Comparison of ENCODE assay signal across 13 mouse cellular contexts in the genomic region with DNA sequence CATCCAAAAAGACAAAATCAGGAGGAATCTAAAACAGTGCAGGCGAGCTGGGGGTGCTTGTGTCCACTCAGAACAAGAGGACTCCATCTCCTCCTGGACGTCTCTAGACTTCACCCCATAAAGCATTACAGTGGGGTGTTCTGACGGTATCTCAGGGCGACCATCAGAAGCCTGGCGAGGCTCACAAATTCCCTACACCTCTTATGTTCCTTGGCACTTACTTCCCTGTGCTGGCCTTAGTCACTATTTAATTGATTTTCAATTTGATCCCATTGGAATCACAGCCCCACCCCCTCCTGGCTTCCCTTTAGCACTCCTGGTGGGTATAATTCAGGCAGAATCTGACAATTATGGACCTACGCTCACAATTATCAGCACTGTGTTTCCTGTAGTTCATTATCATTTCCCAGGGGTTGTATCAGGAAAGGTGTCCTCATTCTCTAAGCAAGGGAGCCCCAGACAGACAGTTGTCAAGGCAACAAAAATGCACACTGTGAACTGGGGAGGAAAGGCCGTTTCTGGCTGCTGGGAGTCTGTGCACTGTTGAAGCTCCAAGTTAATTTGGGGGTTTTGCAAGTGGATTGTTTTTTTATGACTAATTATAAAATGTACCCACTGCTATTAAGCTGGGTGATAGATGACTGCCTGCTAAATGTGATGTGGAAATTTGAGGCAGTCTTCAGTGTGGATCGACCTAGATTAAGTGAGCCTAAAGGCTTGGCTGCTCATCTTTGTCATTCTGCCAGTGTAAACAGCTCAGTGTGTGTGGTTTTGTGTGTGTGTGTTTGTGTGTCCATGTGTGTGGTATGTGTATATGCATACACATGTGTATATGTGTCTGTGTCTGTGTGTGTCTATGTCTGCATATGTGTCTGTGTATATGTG.
DNase-seq lines count a peak whose midpoint lies in the region; ATAC-seq and TF ChIP-seq lines count a peak whose summit lies in the region.
"Had no signal": no experiment of that assay in that cellular context is flagged by ENCODE, and none has a peak within 500 bp of the region (broad histone marks: within the 10 kb centered on the region; RNA-seq: fewer than 3 reads in every experiment).

No protein-coding gene starts in this region.

- H3K4me3 ChIP-seq in layer of hippocampus, adult 2 months, result no peak overlapping the region
- H3K4me3 ChIP-seq in hindbrain, embryonic 15.5 days, result no peak overlapping the region
- no peak overlapping the region for H3K4me3 ChIP-seq in neural tube, embryonic 15.5 days (replicated peaks)
- H3K4me3 ChIP-seq: left cerebral cortex, adult 2 months; limb, embryonic 13.5 days had no signal

- no peaks in the 10 kb centered on the region for H3K27me3 ChIP-seq in hindbrain, embryonic 15.5 days
- no peaks in the 10 kb centered on the region for H3K27me3 ChIP-seq in neural tube, embryonic 15.5 days (replicated peaks)
- H3K27me3 ChIP-seq: limb, embryonic 13.5 days had no signal

- no peak for TF ChIP-seq CTCF in layer of hippocampus, adult 2 months (conservative IDR thresholded peaks at IDR 0.05)

- no peak overlapping the region for H3K4me2 ChIP-seq in hindbrain, embryonic 15.5 days
- H3K4me2 ChIP-seq in neural tube, embryonic 15.5 days, result no peak overlapping the region
- H3K4me2 ChIP-seq: limb, embryonic 13.5 days had no signal

- peak; percentile 81 for ATAC-seq in hindbrain, embryonic 15.5 days (ENCODE audit: low FRiP score, low read depth)
- ATAC-seq in neural tube, embryonic 15.5 days (ENCODE audit: low FRiP score), result peak; percentile 85
- ATAC-seq: liver, postnatal 0 days had no signal

- peak overlapping the region; percentile 75 for H3K27ac ChIP-seq in layer of hippocampus, adult 2 months
- H3K27ac ChIP-seq in hindbrain, embryonic 15.5 days (replicated peaks), result peak overlapping the region; percentile 54
- peak overlapping the region; percentile 67 for H3K27ac ChIP-seq in neural tube, embryonic 15.5 days (replicated peaks)
- H3K27ac ChIP-seq: left cerebral cortex, adult 2 months; limb, embryonic 13.5 days had no signal

- H3K9ac ChIP-seq in hindbrain, embryonic 15.5 days, result no peak overlapping the region
- no peak overlapping the region for H3K9ac ChIP-seq in neural tube, embryonic 15.5 days (replicated peaks)
- H3K9ac ChIP-seq: limb, embryonic 13.5 days; liver, postnatal 0 days had no signal

- peak; percentile 17 to 43 for DNase-seq in layer of hippocampus, adult 2 months (ENCODE audit: low spot score in 2 of 2)
- no peak for DNase-seq in layer of hippocampus, postnatal 36 days
- peak; percentile 4 for DNase-seq in fat pad, adult 2 months (ENCODE audit: extremely low read depth, low read depth, low spot score)
- DNase-seq in cerebellum, postnatal 36 days, result no peak
- no peak for DNase-seq in urinary bladder, adult 18-20 months (ENCODE audit: low spot score in 2 of 2)
- DNase-seq: cerebellum, adult 18-20 months; kidney, adult 8-10 months; kidney, postnatal 36 days; liver, postnatal 0 days had no signal

- H3K4me1 ChIP-seq in hindbrain, embryonic 15.5 days (replicated peaks), result peaks cover 14% of the 10 kb centered on the region
- peaks cover 21% of the 10 kb centered on the region for H3K4me1 ChIP-seq in neural tube, embryonic 15.5 days
- H3K4me1 ChIP-seq: limb, embryonic 13.5 days had no signal

- H3K36me3 ChIP-seq in hindbrain, embryonic 15.5 days, result no peaks in the 10 kb centered on the region
- no peaks in the 10 kb centered on the region for H3K36me3 ChIP-seq in neural tube, embryonic 15.5 days
- H3K36me3 ChIP-seq: limb, embryonic 13.5 days had no signal

- WGBS in hindbrain, embryonic 15.5 days, result 50% methylated on average over 8 of the region's 8 CpGs
- 35% methylated on average over 8 of the region's 8 CpGs for WGBS in neural tube, embryonic 15.5 days

- no peaks in the 10 kb centered on the region for H3K9me3 ChIP-seq in hindbrain, embryonic 15.5 days
- no peaks in the 10 kb centered on the region for H3K9me3 ChIP-seq in neural tube, embryonic 15.5 days (replicated peaks)
- H3K9me3 ChIP-seq: limb, embryonic 13.5 days had no signal

Comparison
In these comparisons a context has a peak if more than half of its experiments do, and no peak if none do; other contexts are left out.
1. DNase-seq: peak in layer of hippocampus, adult 2 months (2 of 2) and fat pad, adult 2 months (single experiment); none in layer of hippocampus, postnatal 36 days (0 of 2), cerebellum, postnatal 36 days (0 of 2) and urinary bladder, adult 18-20 months (0 of 2).
2. Peak in every context shown above with its lines, with median percentiles within 50 percentile points of each other: H3K27ac ChIP-seq.